Comparison of ENCODE assay signal across 8 mouse cellular contexts in genomic region chr5:129724268-129724667, GRCm38 (mm10). TPM values are rescaled to one million over a fixed set of nuclear protein-coding genes. Genes with fewer than 3 reads are reported as not detected.
A peak's percentile ranks its signal among the peaks of the same experiment; 100 is the strongest.
DNase-seq lines count a peak whose midpoint lies in the region; ATAC-seq lines count a peak whose summit lies in the region.

No protein-coding gene starts in this region.

- ATAC-seq in neural tube, embryonic 11.5 days (ENCODE audit: insufficient read depth, low FRiP score, low TSS enrichment) = no peak
- ATAC-seq in forebrain, embryonic 11.5 days (replicated peaks; ENCODE audit: low FRiP score) = no peak; the same call in 1 of the 2 replicates
- no peak for ATAC-seq in limb, embryonic 15.5 days (ENCODE audit: insufficient number of reproducible peaks, low FRiP score, low TSS enrichment, low read depth)
- 0 out of 2 replicates have a peak, but pooled peaks have one; percentile 2 for ATAC-seq in stomach, embryonic 16.5 days (ENCODE audit: insufficient read depth, low FRiP score)

- H3K9me3 ChIP-seq in neural tube, embryonic 11.5 days (ENCODE audit: control insufficient read depth, low read length) = no peaks in the 10 kb centered on the region
- no peaks in the 10 kb centered on the region for H3K9me3 ChIP-seq in forebrain, embryonic 11.5 days (ENCODE audit: control insufficient read depth, low read length)
- no peaks in the 10 kb centered on the region for H3K9me3 ChIP-seq in limb, embryonic 15.5 days
- no peaks in the 10 kb centered on the region for H3K9me3 ChIP-seq in stomach, embryonic 16.5 days (replicated peaks; ENCODE audit: control insufficient read depth, low read length)

- 52% methylated on average over 4 of the region's 4 CpGs for WGBS in neural tube, embryonic 11.5 days
- 56% methylated on average over 4 of the region's 4 CpGs for WGBS in forebrain, embryonic 11.5 days
- 45% methylated on average over 4 of the region's 4 CpGs for WGBS in limb, embryonic 15.5 days
- WGBS in stomach, embryonic 16.5 days = 37% methylated on average over 4 of the region's 4 CpGs

- peak overlapping the region; percentile 96 for H3K9ac ChIP-seq in neural tube, embryonic 11.5 days (ENCODE audit: low read length)
- peak overlapping the region; percentile 97; the same call in 1 of the 2 replicates for H3K9ac ChIP-seq in forebrain, embryonic 11.5 days (ENCODE audit: low read length)
- peak overlapping the region; percentile 91; the same call in 1 of the 2 replicates for H3K9ac ChIP-seq in limb, embryonic 15.5 days
- H3K9ac ChIP-seq in stomach, embryonic 16.5 days (ENCODE audit: low read length) = peak overlapping the region; percentile 97

- no peaks in the 10 kb centered on the region for H3K36me3 ChIP-seq in neural tube, embryonic 11.5 days (ENCODE audit: control insufficient read depth, insufficient read depth, low read length)
- no peaks in the 10 kb centered on the region; the same call in 1 of the 2 replicates for H3K36me3 ChIP-seq in forebrain, embryonic 11.5 days (ENCODE audit: control insufficient read depth, insufficient read depth, low read length)
- peaks cover 7% of the 10 kb centered on the region for H3K36me3 ChIP-seq in limb, embryonic 15.5 days
- peaks cover 9% of the 10 kb centered on the region; the same call in 1 of the 2 replicates for H3K36me3 ChIP-seq in stomach, embryonic 16.5 days (ENCODE audit: control insufficient read depth, insufficient read depth, low read length)

- DNase-seq in neural tube, embryonic 11.5 days (ENCODE audit: low spot score) = no peak
- no peak for DNase-seq in neural tube, embryonic 10.5 days (ENCODE audit: extremely low spot score, low spot score)
- DNase-seq in forebrain, embryonic 11.5 days (ENCODE audit: low spot score) = no peak
- no peak for DNase-seq in frontal cortex, postnatal 14 days (ENCODE audit: low spot score in 2 of 2)
- DNase-seq in gastrocnemius, postnatal 36 days = no peak
- DNase-seq in kidney, postnatal 10 days = no peak

- H3K4me2 ChIP-seq in neural tube, embryonic 11.5 days (ENCODE audit: low read depth) = peak overlapping the region; percentile 38; the same call in 1 of the 2 replicates
- H3K4me2 ChIP-seq in forebrain, embryonic 11.5 days (ENCODE audit: low read depth, low read length, severe bottlenecking) = peak overlapping the region; percentile 61; the same call in 1 of the 2 replicates
- H3K4me2 ChIP-seq in limb, embryonic 15.5 days = peak overlapping the region; percentile 49
- peak overlapping the region; percentile 51 for H3K4me2 ChIP-seq in stomach, embryonic 16.5 days (ENCODE audit: low read depth, low read length)

- H3K4me3 ChIP-seq in neural tube, embryonic 11.5 days (ENCODE audit: low read depth, low read length) = peak overlapping the region; percentile 89; the same call in 1 of the 2 replicates
- peak overlapping the region; percentile 83 for H3K4me3 ChIP-seq in forebrain, embryonic 11.5 days (ENCODE audit: low read depth, low read length)
- peak overlapping the region; percentile 85 for H3K4me3 ChIP-seq in limb, embryonic 15.5 days
- peak overlapping the region; percentile 72 for H3K4me3 ChIP-seq in stomach, embryonic 16.5 days (replicated peaks; ENCODE audit: low read length)

- H3K4me1 ChIP-seq in neural tube, embryonic 11.5 days (ENCODE audit: control insufficient read depth, insufficient read depth, low read length) = no peaks in the 10 kb centered on the region
- H3K4me1 ChIP-seq in forebrain, embryonic 11.5 days (replicated peaks; ENCODE audit: control insufficient read depth, insufficient read depth, low read length) = no peaks in the 10 kb centered on the region
- H3K4me1 ChIP-seq in limb, embryonic 15.5 days = peaks cover 19% of the 10 kb centered on the region
- peaks cover 27% of the 10 kb centered on the region for H3K4me1 ChIP-seq in stomach, embryonic 16.5 days (ENCODE audit: control insufficient read depth, insufficient read depth, low read length)

- no peaks in the 10 kb centered on the region for H3K27me3 ChIP-seq in neural tube, embryonic 11.5 days (ENCODE audit: control insufficient read depth, insufficient read depth, low read length)
- no peaks in the 10 kb centered on the region for H3K27me3 ChIP-seq in forebrain, embryonic 11.5 days (ENCODE audit: control insufficient read depth, insufficient read depth, low read length)
- no peaks in the 10 kb centered on the region for H3K27me3 ChIP-seq in limb, embryonic 15.5 days
- H3K27me3 ChIP-seq in stomach, embryonic 16.5 days (ENCODE audit: control insufficient read depth, insufficient read depth, low read length) = no peaks in the 10 kb centered on the region

- no peak overlapping the region for H3K27ac ChIP-seq in neural tube, embryonic 11.5 days (ENCODE audit: low read depth, low read length)
- no peak overlapping the region for H3K27ac ChIP-seq in forebrain, embryonic 11.5 days (ENCODE audit: low read depth, low read length)
- H3K27ac ChIP-seq in limb, embryonic 15.5 days = peak overlapping the region; percentile 97
- H3K27ac ChIP-seq in stomach, embryonic 16.5 days (ENCODE audit: low read length) = peak overlapping the region; percentile 96

- intact Hi-C loops in gastrocnemius, postnatal 36 days (cut with DNase I) = no loop called here

RNA-seq across cellular contexts. Expression of gene Nipsnap2, which starts 0.6 kb away (rescaled TPM):
- 73.7 and 73.8 TPM in 2 replicates for polyA plus RNA-seq in neural tube, embryonic 11.5 days (2014; fragmentation: Nextera tagmentation; extraction: Ambion mirVana)
- 75.0 and 77.3 TPM in 2 replicates for polyA plus RNA-seq in forebrain, embryonic 11.5 days (2014; fragmentation: Nextera tagmentation; extraction: Ambion mirVana)
- 109 and 131 TPM in 2 replicates for polyA plus RNA-seq in limb, embryonic 15.5 days (2015; fragmentation: Nextera tagmentation; extraction: Ambion mirVana)
- 86.3 and 103 TPM in 2 replicates for polyA plus RNA-seq in stomach, embryonic 16.5 days (2015; fragmentation: Nextera tagmentation; extraction: Ambion mirVana)
- 100 to 1,000 TPM; 503 to 556 TPM for total RNA-seq in gastrocnemius, postnatal 36 days (2021)

RNA-seq across cellular contexts. Expression of gene Mrps17, which starts 9.0 kb away (rescaled TPM):
- 160 and 178 TPM in 2 replicates for polyA plus RNA-seq in neural tube, embryonic 11.5 days (2014; fragmentation: Nextera tagmentation; extraction: Ambion mirVana)
- polyA plus RNA-seq in forebrain, embryonic 11.5 days (2014; fragmentation: Nextera tagmentation; extraction: Ambion mirVana) = 164 and 185 TPM in 2 replicates
- polyA plus RNA-seq in limb, embryonic 15.5 days (2015; fragmentation: Nextera tagmentation; extraction: Ambion mirVana) = 179 and 184 TPM in 2 replicates
- 160 and 174 TPM in 2 replicates for polyA plus RNA-seq in stomach, embryonic 16.5 days (2015; fragmentation: Nextera tagmentation; extraction: Ambion mirVana)
- total RNA-seq in gastrocnemius, postnatal 36 days (2021) = 10 to 100 TPM; 53.7 to 63.5 TPM

RNA-seq across cellular contexts. Expression of gene Sept14, which starts 16.0 kb away (rescaled TPM):
- polyA plus RNA-seq in neural tube, embryonic 11.5 days (2014; fragmentation: Nextera tagmentation; extraction: Ambion mirVana) = not detected in 2 replicates
- polyA plus RNA-seq in forebrain, embryonic 11.5 days (2014; fragmentation: Nextera tagmentation; extraction: Ambion mirVana) = not detected in 2 replicates
- polyA plus RNA-seq in limb, embryonic 15.5 days (2015; fragmentation: Nextera tagmentation; extraction: Ambion mirVana) = not detected in 2 replicates
- polyA plus RNA-seq in stomach, embryonic 16.5 days (2015; fragmentation: Nextera tagmentation; extraction: Ambion mirVana) = not detected in 2 replicates
- not detected for total RNA-seq in gastrocnemius, postnatal 36 days (2021)

RNA-seq across cellular contexts. Expression of gene Zfp11, which starts 54.4 kb away (rescaled TPM):
- 7.3 and 8.2 TPM in 2 replicates for polyA plus RNA-seq in neural tube, embryonic 11.5 days (2014; fragmentation: Nextera tagmentation; extraction: Ambion mirVana)
- 8.3 and 8.5 TPM in 2 replicates for polyA plus RNA-seq in forebrain, embryonic 11.5 days (2014; fragmentation: Nextera tagmentation; extraction: Ambion mirVana)
- 4.5 and 5.0 TPM in 2 replicates for polyA plus RNA-seq in limb, embryonic 15.5 days (2015; fragmentation: Nextera tagmentation; extraction: Ambion mirVana)
- 4.1 and 4.3 TPM in 2 replicates for polyA plus RNA-seq in stomach, embryonic 16.5 days (2015; fragmentation: Nextera tagmentation; extraction: Ambion mirVana)
- total RNA-seq in gastrocnemius, postnatal 36 days (2021) = 1 to 10 TPM; 1.3 to 2.2 TPM

Comparison
In these comparisons a context has a peak if more than half of its experiments do, and no peak if none do; other contexts are left out.
1. H3K27ac ChIP-seq: peak in limb, embryonic 15.5 days (single experiment) and stomach, embryonic 16.5 days (single experiment); none in neural tube, embryonic 11.5 days (single experiment) and forebrain, embryonic 11.5 days (single experiment).
2. Peak in every context shown above with its lines, with median percentiles within 50 percentile points of each other: H3K4me2 ChIP-seq, H3K4me3 ChIP-seq and H3K9ac ChIP-seq.